Mouse (Mus musculus): ENCODE results near the gene Prkrip1. TPM values are rescaled to one million over a fixed set of nuclear protein-coding genes. Genes with fewer than 3 reads are reported as not detected.

Gene Prkrip1
- 10 to 100 TPM; 35.3 to 38.3 TPM for total RNA-seq (2021)
- long read RNA-seq, experiment 1, transcript Prkrip1-204 (6 exons, 3,893 nt): major isoform, 25 of 27 reads
- long read RNA-seq, experiment 1, partial matches to known transcripts: 0 of 27 reads
- long read RNA-seq, experiment 1, other reads (novel, unspliced or antisense): 2 of 27 reads
- long read RNA-seq, experiment 2, transcript Prkrip1-204 (6 exons, 3,893 nt): major isoform, 18 of 19 reads
- long read RNA-seq, experiment 2, partial matches to known transcripts: 0 of 19 reads
- long read RNA-seq, experiment 2, other reads (novel, unspliced or antisense): 1 of 19 reads

GRCm38 (mm10) chr5:136198474-136199391 lies at the start of gene Prkrip1:
Gene Prkrip1, minus strand, starts transcription at chr5:136198963.
- DNase-seq (ENCODE audit: low spot score in 2 of 2): peak; percentile 91 to 93

GRCm38 (mm10) chr5:136248441-136248840 lies 49.7 kb upstream of the Prkrip1 start:
- DNase-seq (ENCODE audit: low spot score in 2 of 2): no peak

- no peak for DNase-seq (ENCODE audit: low spot score in 2 of 2)
Observed at GRCm38 (mm10) chr5:136246452-136246838, 47.7 kb upstream of the Prkrip1 start, which contains the start of gene Sh2b2. Gene Sh2b2, minus strand, starts transcription at chr5:136246556.

- no peak for DNase-seq (ENCODE audit: low spot score in 2 of 2)
Observed at GRCm38 (mm10) chr5:136245541-136246451, 47.0 kb upstream of the Prkrip1 start.

GRCm38 (mm10) chr5:136244762-136245540 lies 46.2 kb upstream of the Prkrip1 start:
- peak; percentile 89 to 90 for DNase-seq (ENCODE audit: low spot score in 2 of 2)

- DNase-seq (ENCODE audit: low spot score in 2 of 2): no peak
Observed at GRCm38 (mm10) chr5:136243851-136244761, 45.3 kb upstream of the Prkrip1 start.

- DNase-seq (ENCODE audit: low spot score in 2 of 2): no peak
Observed at GRCm38 (mm10) chr5:136241161-136241560, 42.4 kb upstream of the Prkrip1 start.

- no peak for DNase-seq (ENCODE audit: low spot score in 2 of 2)
Observed at GRCm38 (mm10) chr5:136240381-136240780, 41.6 kb upstream of the Prkrip1 start.

GRCm38 (mm10) chr5:136237607-136238006 lies 38.8 kb upstream of the Prkrip1 start:
- DNase-seq (ENCODE audit: low spot score in 2 of 2): no peak

GRCm38 (mm10) chr5:136236611-136237010 lies 37.8 kb upstream of the Prkrip1 start:
- no peak for DNase-seq (ENCODE audit: low spot score in 2 of 2)

- peak in 1 of 2 experiments; percentile 45 for DNase-seq (ENCODE audit: low spot score in 2 of 2)
Observed at GRCm38 (mm10) chr5:136230348-136231035, 31.7 kb upstream of the Prkrip1 start.

GRCm38 (mm10) chr5:136226246-136226876 lies 27.6 kb upstream of the Prkrip1 start:
- DNase-seq (ENCODE audit: low spot score in 2 of 2): no peak

- no peak for DNase-seq (ENCODE audit: low spot score in 2 of 2)
Observed at GRCm38 (mm10) chr5:136218585-136218984, 19.8 kb upstream of the Prkrip1 start.

GRCm38 (mm10) chr5:136217932-136218381 lies 19.2 kb upstream of the Prkrip1 start:
- DNase-seq (ENCODE audit: low spot score in 2 of 2): no peak

- DNase-seq (ENCODE audit: low spot score in 2 of 2): no peak
Observed at GRCm38 (mm10) chr5:136217004-136217665, 18.4 kb upstream of the Prkrip1 start.

GRCm38 (mm10) chr5:136215958-136216357 lies 17.2 kb upstream of the Prkrip1 start:
- DNase-seq (ENCODE audit: low spot score in 2 of 2): no peak

GRCm38 (mm10) chr5:136215211-136215610 lies 16.4 kb upstream of the Prkrip1 start:
- no peak for DNase-seq (ENCODE audit: low spot score in 2 of 2)
